Mouse (Mus musculus): ENCODE data around the gene 1810013L24Rik.
"Not testable (repeated sequence)": the region's sequence is repeated elsewhere in the genome, so short reads cannot be mapped to it uniquely, and the experiment has no call there.

The 1810013L24Rik gene

DNA sequence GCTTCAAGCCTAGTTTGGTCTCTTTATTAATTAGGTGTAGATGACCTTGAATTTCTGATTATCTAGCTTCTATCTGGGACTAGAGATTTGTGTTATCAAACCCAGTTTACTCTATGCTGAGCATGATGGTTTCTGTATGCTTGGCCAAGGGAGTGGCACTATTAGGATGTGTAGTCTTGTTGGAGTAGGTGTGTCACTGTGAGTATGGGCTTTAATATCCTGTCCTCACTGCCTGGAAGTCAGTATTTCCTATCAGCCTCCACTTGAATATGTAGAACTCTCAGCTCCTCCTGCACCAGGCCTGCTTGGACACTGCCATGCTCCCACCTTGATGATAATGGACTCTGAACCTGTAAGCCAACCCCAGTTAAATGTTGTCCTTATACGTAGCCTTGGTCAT is 7.0 kb downstream of the 1810013L24Rik start:
- DNase-seq (ENCODE audit: low spot score): no peak

DNA sequence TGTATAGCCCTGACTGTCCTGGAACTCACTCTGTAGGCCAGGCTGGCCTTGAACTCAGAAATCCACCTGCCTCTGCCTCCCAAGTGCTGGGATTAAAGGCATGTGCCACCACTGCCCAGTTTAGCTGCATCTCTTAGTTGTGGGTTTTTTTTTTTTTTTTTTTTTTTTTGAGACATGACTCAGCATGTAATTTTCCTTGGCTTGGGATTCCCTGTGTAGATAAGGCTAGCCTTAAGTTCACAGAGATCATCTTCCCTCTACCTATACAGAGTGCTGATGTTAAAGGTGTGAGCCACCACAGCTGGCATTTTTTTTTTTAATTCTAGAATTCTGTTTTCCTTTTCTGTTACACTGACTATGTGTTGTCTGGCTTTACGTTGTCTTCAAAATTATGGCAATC is 7.7 kb downstream of the 1810013L24Rik start:
- no peak for DNase-seq (ENCODE audit: low spot score)

GRCm38 (mm10) chr16:8838921-8839320 is 9.0 kb downstream of the 1810013L24Rik start:
- no peak for DNase-seq (ENCODE audit: low spot score)

DNA sequence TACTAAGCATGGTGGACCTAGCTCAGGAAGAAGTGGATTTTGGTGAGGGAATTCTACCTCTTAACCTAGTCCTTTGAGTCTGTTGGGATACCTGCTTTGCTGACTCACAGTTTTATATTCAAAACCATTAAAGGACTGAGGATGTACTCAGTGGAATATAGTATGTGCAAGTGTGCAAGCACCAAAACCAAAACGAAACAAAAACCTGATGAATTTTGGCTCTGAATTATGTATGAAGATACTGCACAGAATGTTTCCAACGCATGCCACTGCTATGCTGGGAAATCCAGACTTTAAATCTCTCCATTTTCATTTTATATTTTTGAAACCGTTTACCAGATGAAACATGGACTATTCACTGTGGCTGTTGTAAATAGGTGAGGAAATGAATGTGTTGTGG is 10.7 kb downstream of the 1810013L24Rik start:
- DNase-seq (ENCODE audit: low spot score): no peak

DNA sequence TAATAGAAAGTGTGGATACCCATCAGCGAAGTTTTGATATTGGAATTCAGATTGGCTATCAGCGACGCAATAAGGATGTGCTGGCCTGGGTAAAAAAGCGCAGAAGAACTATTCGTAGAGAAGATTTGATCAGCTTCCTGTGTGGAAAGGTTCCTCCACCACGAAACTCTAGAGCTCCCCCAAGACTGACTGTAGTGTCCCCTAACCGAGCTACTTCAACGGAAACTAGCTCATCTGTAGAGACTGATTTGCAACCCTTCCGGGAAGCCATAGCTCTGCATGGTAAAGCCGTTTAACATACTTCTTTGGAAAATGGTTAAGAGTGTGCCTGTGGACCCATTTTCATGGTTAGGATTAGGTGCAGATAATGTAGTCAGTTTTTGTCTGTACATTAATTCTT is 13.1 kb downstream of the 1810013L24Rik start:
- DNase-seq (ENCODE audit: low spot score): no peak

DNA sequence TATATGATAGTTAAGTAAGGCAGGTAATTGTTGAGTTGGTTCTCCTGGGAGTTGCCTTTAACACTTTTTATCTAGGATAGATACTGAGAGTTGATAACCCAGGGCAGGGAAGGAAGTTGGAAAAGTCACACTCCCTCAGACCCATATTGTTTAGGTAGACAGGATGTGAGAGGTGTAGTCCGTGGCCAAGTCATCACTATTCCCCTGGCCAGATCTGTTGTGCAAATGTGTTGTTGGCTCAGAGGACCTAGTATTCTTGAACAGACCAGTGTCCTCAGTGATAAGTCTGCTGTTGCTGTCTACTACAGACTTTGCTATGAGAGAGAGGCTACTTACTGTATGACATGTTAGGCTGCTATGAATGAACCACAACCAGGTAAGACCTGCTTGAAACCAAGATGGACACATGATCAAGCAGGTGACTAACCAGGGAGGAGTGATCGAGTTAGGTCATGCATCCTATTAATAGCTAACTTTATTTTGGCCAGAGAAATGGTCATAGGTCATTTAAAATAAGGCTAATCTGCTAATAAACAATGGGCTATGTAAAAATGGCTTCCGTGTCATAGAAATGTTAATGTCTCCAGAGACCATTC is 13.8 kb downstream of the 1810013L24Rik start:
- no peak for DNase-seq (ENCODE audit: low spot score)

GRCm38 (mm10) chr16:8845986-8846385 is 16.1 kb downstream of the 1810013L24Rik start:
- no peak for DNase-seq (ENCODE audit: low spot score)

DNA sequence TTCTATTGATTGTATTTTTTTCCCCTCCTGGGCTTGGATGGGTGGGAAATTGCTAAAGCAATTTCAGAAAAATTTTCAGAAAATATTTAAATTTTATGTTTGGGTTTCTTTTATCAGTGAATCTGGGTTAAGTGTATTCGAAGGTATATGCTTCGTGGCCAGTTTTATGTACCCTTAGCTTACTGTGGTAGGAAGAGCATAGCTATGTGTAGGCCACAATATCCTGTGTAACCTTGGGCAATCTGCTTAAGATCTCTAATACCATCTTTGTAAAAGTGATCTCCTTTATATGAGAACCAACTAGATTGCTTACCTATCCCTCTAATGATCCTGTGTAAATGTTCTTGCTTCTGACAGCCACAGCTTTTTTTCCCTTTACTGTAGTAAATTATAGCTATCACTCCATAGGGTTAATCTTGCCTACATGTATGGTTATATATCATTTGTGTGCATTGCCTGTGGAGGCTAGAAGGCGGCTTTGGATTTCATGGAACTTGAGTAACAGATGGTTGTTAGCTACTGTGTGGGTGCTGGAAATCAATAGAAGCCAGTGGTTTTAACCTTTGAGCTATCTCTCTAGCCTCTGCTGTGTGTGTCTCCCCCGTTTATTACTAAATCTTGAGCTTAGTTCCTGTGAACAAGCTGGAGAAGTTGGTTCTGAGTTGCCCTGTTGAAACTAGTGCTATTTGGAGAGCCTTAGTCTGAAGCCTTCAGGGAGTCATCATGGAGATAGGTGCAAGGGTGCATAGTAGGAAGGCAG is 18.6 kb downstream of the 1810013L24Rik start:
- DNase-seq (ENCODE audit: low spot score): no peak

DNA sequence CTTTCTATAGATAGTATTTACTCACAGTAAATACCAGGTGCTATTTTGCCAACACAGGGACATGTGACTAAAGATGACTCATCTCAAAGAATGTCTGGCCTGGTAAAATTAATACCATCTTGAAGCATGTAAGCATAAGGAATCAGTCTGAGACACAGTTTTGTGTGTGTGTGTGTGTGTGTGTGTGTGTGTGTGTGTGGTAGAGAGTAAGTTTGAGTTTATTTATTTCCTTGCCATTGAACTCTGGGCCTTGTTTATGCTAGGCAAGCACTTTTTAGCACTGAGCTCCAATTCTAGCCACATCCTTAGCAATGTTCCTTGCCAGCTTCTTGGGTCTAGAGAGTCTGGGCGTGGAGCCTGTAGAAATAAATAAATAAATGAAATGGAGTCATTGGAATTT is 20.0 kb downstream of the 1810013L24Rik start:
- DNase-seq (ENCODE audit: low spot score): no peak

- no peak for DNase-seq (ENCODE audit: low spot score)
Observed at GRCm38 (mm10) chr16:8855143-8855542, 25.2 kb downstream of the 1810013L24Rik start.

- DNase-seq (ENCODE audit: low spot score): no peak
Observed at GRCm38 (mm10) chr16:8856820-8857219, 26.9 kb downstream of the 1810013L24Rik start.

DNA sequence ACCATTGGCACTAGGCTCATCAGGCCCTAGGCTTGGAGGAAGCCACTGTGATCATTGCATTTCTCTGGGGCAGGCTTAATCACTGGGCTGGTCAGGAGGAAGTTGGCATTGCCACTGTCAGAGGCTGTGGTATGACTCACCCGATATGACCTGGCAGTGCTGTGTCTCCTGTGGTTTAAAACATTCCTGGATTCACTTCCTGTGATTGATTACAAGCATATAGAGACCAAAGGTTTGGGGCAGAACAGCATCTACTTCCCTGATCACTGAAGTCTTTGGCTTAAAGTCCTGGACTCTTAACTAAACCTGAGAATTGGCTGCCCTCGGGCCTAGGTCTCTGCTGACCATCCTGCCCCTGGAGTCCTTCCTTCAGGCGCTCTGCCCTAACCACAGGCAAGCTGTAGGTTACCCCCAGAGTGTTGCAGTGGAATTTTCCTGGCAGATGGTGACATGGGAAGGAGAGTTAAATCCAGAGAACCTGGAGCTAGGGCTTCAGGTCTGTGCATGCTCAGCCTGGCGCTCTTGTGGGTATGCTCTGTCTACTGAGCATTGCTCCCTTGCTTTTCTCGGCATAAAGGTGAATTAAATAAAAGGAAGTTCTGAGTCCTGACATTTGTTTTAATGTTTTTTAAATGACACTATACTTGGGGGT is 32.6 kb downstream of the 1810013L24Rik start:
- DNase-seq (ENCODE audit: low spot score): no peak

GRCm38 (mm10) chr16:8864223-8864631 is 34.3 kb downstream of the 1810013L24Rik start:
- DNase-seq (ENCODE audit: low spot score): no peak

DNA sequence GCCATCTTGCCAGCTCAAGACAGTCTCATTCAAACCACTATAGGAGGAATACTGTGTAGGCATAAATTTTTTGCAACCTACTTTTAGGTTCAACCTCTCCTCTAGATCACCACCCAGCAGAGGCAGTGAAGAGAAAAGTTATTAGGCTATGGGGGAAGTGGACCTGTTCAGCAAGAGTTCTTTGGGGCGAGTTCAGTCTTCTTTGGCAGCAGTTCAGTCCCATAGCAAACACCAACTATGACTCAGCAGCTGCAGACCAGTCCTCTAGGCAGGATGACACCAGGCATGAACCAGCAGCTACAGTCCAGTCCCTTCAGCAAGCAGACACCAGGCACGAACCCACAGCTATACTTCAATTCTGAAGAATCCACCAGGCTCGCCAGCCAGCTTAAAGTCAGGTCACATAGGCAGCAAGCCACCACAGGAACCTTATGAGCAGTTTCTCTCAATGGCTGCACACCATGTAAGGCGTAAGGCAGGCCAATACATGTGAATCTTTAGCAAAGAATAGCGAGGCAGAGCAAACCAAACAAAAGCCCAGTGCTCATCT is 37.6 kb downstream of the 1810013L24Rik start:
- no peak for DNase-seq (ENCODE audit: low spot score)

DNA sequence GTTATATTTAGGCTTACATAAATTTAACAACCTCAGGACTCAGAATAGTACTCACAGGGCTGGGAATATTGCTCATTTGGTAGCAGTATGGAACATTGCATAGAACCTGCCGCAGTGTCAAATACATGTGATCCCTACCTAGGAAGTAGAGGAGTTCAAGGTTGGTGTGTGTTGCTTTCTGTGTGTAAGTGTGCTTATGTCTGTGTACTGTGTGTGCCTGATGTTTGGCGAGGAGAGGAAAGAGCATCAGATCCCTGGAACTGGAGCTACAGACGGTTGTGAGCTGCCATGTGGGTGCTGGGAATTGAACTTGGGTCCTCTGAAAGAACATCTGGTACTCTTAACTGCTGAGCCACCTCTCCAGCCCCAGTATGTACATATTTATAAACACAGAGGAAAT is 38.6 kb downstream of the 1810013L24Rik start:
- DNase-seq (ENCODE audit: low spot score): no peak

DNA sequence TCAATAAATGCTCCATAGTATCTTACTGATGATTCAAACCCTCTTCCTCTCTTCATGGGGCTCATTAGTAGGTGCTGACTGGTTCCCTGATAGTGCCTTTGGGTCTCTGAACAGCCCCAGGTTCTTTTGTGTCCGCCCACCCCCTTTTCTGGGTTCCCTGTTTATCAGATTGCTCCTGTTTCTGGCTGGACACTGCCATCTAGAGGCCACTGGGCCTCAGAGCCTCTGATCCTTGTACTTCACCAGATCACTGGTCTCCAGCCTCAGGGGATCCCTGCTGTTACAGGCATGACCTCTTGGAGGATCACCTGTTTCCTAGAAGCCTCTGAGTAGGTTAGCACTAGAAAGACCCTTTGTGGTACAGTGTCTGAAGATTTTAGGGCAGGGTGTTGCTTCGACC is 39.8 kb downstream of the 1810013L24Rik start:
- peak; percentile 60 for DNase-seq (ENCODE audit: low spot score)

- DNase-seq (ENCODE audit: low spot score): no peak
Observed at GRCm38 (mm10) chr16:8871376-8871775, 41.5 kb downstream of the 1810013L24Rik start.

DNA sequence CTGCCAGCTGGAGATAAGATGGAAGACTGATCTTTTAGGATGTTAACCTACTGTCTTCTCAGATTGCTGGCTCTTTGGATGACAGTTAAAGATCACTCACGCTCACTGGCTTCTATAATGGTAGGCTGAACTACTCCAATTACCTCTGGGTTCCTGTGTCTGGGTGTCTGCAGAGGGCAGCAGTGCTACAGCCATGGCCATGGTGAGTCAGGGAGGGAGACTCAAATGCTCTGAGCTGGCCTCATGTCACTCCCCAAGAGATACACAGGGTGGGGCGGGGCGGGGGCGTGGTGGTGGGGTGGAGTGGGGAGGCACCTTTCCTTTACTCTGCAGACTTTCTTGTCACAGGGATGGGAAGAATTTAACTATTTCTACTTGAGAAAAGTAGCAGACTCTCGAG is 42.1 kb downstream of the 1810013L24Rik start:
- peak; percentile 53 for DNase-seq (ENCODE audit: low spot score)

GRCm38 (mm10) chr16:8872486-8872885 is 42.6 kb downstream of the 1810013L24Rik start:
- no peak for DNase-seq (ENCODE audit: low spot score)

DNA sequence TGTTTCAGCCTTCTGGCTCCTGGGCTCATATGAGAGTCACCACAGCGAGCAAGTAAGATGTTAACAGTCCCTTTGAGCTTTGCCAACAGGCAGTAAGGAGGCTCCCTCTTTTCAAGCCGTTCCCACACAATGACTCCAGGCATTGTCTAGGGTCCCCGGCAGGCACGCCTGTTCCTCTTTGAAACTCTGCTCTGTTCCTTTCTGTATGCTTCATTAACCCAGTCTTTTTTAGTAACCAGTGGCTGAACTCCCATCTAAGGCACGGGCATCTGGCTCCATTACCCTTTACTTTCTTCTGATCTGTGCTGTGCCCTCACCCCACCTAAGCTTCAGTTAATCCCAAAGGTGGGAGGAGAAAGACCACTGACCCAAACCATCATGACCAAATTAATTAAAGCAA is 50.2 kb downstream of the 1810013L24Rik start:
- no peak for DNase-seq (ENCODE audit: low spot score)

DNA sequence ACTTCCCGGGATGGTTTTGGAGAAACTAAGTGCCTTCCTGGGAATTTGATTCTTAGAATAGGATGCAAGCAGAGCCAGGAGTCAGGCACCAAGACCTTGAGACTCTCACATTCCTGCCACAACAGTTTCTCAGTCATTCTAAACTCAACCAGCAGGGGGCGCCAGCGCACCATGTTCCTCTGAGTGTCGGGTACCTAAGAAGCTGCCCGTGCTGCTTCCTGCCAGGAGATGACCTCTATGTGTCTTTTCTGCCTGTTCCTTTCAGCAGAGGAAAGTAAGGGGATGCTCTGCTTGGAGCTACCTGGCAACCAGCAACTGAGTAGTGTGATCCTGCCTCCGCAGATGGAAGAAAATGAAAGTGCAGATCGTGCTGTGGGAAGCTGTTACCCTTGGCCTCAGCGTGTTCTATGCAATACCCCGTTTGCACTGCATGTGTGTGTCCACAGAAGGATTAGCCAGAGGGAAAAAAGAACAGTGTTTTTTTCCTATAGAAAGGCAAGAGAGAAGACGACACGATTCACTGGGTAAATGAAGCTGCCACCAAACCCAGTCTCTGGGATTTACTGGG is 53.9 kb downstream of the 1810013L24Rik start:
- peak; percentile 74 for DNase-seq (ENCODE audit: low spot score)

GRCm38 (mm10) chr16:8894214-8894613 is 64.3 kb downstream of the 1810013L24Rik start:
- not testable (repeated sequence) for DNase-seq (ENCODE audit: low spot score)

- DNase-seq (ENCODE audit: low spot score): no peak
Observed at GRCm38 (mm10) chr16:8895301-8895700, 65.4 kb downstream of the 1810013L24Rik start.

Measured in c-Kit-positive CD71-positive TER-119-positive erythroid progenitor cells, embryonic 14.5 days (primary cell).